Mouse (Mus musculus) cerebellum, postnatal 10 days (tissue): Measurements from ENCODE around the gene Plcg2.

Experiments used
- DNase-seq, 2 experiments: peaks; one replicate each; pipeline ENCODE4 v3.0.0; 2021; ENCODE audit warnings: mixed read lengths in 2 of 2

Gene Plcg2

GRCm38 (mm10) chr8:117488246-117489005 lies 9.7 kb upstream of the Plcg2 start:
- DNase-seq: peak; percentile 48 to 53

DNA sequence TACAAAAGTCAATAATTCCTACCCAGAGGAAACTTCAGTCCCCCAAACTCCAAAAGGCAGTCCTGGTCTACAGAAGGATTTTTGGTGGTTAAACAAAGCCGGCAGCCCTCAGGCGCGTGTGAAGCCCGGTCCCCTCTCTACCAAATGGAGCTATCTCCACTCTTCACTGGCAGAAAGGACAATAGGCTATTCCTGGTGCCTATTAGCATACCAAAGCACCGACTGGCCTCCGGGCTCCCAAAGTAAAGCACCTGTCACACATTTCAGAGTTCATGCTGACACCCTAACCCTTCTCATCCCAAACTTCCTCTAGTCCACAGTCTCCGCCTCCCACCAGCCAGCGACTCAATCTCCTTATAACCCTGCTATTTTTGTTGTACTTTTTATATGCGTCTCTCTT lies 4.5 kb upstream of the Plcg2 start:
- no peak for DNase-seq

DNA sequence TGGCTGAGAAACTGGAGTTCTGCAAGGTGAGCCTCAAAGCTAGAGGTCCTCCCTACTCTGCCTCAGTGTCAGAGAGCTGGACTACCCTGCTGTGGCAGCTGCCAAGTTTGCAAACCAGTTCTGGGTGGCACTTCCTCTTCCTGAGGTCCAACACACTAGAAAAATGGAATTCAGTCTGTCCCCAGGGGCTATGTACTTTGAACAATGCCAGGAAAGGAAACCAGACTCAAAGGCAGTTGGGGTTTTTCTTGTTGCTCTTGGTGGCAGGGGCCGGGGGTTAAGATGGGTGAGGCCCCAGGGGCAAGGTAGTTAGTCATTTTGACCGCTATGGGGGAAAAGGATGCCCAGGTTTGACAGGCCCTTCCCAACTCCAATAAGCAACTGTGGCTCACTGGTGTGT lies 3.2 kb upstream of the Plcg2 start:
- DNase-seq: no peak

DNA sequence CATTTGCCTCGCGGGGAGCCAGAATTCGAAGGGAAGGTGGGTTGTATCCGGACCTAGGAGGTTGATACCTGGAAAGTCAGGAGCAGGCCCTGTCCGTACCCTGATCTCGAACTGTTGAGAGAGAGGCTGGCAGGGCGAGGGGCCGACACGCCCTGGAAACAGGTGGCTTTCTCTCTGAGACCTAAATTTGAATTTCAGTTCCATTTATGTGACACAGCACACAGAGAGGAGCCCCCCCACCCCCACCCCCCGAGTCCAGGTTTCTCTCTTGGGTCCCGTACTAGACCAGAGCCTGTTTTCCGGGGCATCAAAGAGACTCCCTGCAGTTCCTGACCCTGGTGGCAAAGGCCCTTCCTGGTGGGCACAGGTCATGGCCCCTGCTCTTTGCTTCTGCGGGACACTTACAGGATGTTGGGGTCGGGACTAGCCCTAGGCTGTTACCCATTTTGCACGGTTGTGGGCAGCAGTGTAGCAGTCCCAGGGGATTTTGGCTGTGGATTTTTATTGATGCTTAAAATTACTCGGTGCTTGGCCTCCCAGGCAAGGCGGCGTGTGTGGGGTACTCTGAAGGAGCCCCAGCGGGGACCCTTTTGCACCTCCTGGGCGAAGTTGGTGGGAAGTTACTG lies 937 bp downstream of the Plcg2 start:
- no peak for DNase-seq

DNA sequence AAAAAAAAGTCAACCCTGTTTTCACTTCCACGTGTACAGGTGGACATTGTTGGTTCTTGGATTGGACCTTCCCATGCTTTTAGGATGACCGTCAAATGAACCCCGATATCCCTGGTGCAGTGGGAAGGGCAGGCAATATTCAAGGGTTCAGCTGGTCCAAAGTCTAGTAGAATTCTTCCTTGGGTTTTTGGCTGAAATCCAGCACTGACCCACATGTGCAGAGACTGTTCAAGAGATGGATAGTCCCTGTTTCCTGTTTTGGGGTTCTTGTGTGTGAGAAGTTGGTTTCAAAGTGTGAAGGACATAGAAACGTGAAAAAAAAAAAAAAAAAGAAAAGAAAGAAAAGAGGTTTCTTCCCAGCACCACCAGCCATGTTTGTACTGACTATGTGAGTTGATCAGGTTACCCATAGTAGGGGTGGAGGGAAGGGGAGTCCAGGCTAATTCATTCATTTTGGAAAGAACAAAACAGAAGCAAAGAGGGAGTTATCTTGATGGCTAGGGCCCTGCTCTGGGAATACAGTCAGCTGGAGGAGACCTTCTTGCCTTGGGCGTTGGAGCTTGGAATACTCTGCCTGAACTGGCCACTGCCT lies 2.2 kb downstream of the Plcg2 start:
- no peak for DNase-seq

GRCm38 (mm10) chr8:117501323-117501722 lies 3.2 kb downstream of the Plcg2 start:
- DNase-seq: no peak

DNA sequence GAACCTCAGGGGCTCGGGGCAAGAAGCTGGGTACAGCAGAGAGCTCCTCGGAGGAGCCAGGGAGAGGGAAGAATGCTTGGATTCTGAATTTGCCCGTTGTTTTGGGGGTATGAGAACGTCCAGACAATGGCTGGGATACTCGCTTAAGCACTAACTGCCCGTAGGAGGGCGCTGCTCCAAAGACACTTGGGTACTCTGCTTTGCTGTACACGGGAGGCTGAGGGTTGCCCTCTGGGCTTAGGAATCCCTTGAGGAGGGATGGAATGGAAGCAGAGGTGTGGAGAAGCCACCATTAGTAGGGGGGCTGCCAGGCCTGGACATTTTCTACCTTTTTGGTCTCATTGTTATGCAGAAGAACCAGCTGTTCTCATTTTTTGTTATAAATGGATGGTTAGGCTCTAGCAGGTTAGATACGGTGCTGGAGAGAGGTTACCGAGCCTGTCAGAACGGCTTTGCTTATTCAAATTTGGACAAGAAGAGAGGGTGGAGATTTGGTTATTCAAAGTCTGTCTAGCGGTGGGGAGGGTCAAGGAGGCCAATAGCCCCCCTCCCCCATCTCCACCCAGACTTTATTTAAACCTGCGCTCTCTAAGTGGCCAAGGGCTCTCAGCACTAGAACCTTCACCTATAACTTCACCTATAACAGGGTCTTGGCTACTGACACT lies 5.4 kb downstream of the Plcg2 start:
- DNase-seq: no peak

GRCm38 (mm10) chr8:117507703-117508102 lies 9.6 kb downstream of the Plcg2 start:
- DNase-seq: no peak

DNA sequence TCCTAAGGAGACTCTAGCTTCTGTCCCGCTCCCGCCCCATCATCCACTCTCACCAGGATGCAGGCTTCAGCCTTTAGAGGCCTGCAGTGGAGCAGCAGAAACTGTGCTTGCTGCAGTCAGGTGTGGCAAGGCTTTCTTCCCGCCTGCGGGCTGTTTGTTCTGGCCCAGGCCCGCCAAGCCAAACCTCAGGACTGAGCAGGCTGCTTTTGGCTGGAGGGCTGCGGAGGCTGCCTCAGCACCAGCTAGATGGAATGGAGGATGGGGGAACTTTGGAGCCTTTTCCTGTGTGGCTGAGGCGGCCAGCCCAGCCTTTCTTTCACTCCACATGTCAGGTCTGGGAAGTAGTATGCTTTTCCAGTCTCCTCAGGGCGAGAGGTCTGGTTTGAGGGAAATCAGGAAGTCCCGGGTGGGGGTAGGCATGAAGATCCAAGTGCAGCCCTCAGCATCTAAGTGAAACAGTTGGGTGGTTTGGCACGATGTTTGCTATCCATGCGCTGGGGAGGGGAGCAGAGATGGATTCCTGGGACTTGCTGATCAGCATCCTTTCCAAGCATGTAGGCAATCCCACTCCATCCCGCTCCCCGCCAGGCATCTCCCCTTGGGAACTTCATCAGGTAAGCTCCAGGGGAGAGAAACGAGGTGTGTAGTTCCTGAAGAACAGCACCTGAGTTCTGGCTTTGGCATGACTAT lies 18.9 kb downstream of the Plcg2 start:
- DNase-seq: peak in 1 of 2 experiments; percentile 13

- DNase-seq: no peak
Measured at GRCm38 (mm10) chr8:117517861-117518260, 19.8 kb downstream of the Plcg2 start.

DNA sequence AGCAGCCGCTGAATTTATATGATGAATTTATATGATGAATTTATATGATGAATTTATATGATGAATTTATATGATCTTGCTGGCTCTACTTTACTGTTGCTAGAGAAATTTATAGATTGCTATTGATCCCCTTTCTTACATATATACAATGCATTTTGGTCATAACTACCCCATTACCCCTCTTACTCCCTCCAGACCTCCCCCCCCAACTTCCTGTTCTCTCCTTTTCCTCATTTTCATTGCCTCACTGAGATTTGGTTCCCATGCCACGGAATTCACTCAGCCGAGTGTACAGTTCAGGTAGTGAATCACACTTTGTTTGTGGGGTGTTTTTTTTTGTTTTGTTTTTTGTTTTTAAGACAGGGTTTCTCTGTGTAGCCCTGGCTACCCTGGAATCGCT lies 20.8 kb downstream of the Plcg2 start:
- DNase-seq: no peak

DNA sequence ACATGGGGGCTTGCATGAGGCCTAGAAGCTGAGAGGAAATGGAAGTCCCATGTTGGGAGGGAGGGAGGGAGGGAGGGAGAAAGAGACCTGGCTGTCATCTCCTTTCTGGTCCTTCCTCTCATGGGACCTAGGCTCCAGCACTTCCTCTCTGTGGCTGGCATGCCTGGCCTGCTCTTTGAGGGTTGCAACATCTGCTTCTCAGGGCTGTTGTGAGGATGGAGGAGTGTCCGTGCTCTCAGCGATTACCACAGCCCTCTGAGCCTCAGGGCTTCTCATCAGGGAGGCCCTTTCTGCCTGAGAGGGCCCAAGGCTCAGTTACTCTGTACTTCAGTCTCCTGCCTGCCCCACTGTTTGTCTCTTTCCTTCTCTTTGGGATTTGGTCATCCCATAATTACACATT lies 28.1 kb downstream of the Plcg2 start:
- no peak for DNase-seq

- no peak for DNase-seq
Measured at GRCm38 (mm10) chr8:117527983-117528382, 29.9 kb downstream of the Plcg2 start.

DNA sequence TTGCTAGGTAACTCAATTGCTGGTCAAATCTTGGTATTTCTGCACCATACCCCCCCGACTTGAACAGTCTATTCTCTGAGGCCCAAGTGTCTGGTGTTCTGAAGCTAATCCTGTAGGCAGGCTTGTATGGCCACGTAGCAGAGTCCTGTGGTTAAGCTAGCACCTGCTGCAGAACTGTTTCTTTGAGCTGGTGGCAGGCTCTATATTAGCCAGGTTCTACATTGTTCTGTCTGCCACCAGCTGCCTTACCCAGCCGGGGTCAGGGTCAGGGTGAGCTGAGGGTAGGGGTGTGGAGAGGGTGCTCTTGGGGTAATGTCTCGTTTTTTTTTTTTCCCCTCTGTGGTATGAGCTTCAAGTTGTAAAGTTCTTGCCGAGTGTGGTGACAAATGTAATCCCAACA lies 31.1 kb downstream of the Plcg2 start:
- DNase-seq: no peak

GRCm38 (mm10) chr8:117532381-117532972 lies 34.4 kb downstream of the Plcg2 start:
- no peak for DNase-seq

DNA sequence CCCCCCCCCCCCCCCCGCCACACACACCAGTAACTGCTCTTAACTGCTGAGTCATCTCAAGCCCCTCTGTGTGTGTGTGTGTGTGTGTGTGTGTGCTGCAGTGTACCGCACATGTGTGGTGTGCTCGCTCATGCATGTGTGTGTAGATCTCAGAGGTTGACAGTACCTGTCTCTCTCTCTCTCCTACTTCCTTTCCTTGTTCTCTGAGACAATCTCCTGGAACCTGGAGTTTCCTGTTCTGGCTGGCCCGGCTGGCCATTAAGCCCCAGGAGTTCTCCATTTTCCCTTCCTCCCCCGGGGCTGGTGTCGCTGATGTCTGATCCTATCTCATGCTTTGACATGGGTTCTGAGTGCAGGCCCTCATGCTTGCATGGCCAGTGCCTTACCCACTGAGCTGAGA lies 38.8 kb downstream of the Plcg2 start:
- DNase-seq: no peak

DNA sequence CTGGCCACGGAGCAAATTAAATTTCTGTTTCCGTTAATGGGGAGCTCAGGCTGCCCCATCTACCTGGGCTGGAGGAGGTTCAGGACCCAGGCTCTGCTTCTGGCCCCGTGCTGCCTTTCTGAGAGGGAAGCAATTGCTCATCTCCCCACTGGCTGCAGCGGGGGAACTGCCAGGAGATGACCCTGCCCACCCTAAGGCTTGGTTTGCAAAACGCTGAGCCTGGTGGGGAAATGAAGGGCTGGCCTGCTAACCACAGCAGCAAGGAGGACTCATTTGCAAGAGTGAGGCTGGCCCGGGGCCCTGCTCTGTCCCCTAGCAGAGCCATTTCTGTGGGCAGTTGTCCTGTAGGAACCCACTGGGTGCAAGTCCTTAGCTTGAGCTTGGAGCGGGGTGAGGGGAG lies 39.7 kb downstream of the Plcg2 start:
- no peak for DNase-seq

DNA sequence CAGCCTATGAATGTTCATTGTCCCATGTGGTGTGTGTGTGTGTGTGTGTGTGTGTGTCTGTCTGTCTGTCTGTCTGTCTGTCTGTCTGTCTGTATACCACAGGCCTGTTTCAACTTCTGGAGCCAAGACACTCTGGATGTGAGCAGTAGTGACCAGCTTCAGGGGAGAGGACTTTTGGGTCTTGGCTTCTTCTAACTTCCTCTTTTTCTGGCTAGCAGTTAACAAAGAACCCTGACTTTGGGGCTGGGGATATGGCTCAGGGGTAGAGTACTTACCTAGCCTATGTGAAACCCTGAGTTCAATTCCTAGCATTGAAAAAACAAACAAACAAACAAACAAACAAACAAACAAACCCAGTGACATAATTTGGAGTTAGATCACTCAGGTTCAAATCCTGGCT lies 44.9 kb downstream of the Plcg2 start:
- no peak for DNase-seq

GRCm38 (mm10) chr8:117543789-117544188 lies 45.7 kb downstream of the Plcg2 start:
- DNase-seq: no peak

DNA sequence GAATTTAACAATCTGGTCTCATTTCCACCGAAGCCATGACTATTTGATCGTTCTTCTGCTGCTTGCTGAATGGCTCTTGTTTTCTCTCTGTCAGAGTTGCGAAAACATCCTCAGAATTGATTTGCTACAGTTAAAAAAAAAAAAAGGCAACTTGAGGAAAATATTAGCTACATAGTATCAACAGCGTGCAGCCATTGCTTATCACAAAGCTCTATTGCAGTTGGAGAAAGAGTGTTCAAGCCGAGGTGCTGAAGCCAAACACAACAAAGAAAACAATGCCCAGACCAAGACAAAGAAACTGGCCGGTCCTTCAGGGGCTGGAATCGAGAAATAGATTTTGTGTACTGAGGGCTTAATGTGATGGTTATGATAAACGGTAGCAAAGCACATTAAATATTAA lies 47.0 kb downstream of the Plcg2 start:
- DNase-seq: no peak

- DNase-seq: peak; percentile 53 to 59
Measured at GRCm38 (mm10) chr8:117546386-117546785, 48.3 kb downstream of the Plcg2 start.

DNA sequence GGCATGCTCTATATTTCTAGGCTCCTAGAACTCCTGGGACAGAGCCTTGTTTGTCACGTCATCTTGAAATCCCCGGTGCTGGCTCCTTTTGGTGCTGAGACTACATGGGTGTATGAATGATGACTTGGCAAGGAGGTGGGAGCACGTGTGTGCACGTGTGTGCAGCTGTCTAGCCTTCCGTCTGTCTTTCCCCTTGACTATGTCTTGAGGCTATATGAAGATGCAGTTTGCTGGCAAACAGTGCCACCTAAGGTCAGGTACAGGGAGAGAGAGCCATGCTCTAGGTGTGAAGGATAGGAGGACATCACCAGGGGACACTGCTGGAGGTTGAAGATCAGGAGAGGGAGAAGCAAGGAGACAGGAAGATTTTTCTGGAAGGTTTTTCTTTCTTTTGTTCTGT lies 49.9 kb downstream of the Plcg2 start:
- DNase-seq: no peak

DNA sequence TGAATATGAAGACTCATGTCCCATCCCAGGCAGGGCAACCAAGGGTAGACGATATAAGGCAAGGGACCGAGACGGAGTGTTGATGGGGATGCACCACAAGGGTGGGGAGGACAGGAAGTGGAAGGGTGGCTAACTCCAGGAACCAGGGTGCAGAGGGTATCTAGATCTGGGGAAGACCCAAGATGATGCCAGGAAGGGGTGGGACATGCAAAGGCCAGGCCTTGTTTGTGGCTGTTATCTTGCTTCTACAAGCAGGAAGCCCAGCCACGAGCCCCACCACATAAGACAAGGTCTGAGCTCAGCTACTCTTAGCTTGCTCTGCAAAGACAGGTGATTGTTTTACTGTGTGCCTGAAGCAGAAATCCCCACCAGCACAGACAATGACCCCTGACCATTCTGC lies 50.4 kb downstream of the Plcg2 start:
- no peak for DNase-seq
